Mouse (Mus musculus): Measurements from ENCODE around the gene Fam83f.
"Not testable (repeated sequence)": the region's sequence is repeated elsewhere in the genome, so short reads cannot be mapped to it uniquely, and the experiment has no call there.

Fam83f gene

DNA sequence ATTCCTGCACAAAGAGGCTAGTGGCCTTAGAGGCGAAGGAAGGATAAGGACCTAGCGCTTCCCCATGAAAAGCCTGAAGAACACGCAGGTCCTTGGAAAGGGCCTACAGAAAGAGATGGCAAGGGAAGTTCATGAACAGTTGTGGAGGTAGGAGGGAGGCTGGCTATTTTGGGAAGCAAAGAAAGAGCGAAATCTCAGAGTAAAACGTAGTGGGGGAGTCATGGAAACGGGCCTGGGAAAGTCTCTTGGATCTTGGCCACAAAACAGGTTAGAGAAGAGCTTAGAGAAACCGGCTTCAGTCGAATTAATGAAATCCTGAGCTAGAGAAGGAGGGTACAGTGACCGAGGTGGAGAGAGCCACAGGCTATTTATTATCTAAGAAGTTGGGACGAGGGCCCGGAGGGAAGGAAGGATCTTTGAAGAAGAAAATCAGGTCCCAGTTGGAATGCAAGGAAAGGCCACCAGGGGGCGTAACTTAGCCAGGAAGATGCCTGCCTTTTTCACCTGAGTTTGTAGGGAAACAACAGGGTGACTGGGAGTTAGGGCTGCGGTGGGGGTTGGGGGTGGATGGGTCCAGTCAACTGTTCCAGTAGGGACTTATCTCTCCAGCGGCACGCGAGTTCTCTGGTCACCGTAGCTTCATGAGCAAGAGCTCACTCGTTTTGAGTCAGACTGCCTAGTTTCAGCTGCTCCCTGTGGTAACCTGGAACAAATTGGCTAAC is 34.3 kb downstream of the Fam83f start:
- peak; percentile 63 to 68 for DNase-seq (ENCODE audit: low read depth in 2 of 2, low spot score in 2 of 2)

GRCm38 (mm10) chr15:80706596-80706995 is 34.9 kb downstream of the Fam83f start:
- DNase-seq (ENCODE audit: low read depth in 2 of 2, low spot score in 2 of 2): no peak

GRCm38 (mm10) chr15:80707088-80707487 is 35.4 kb downstream of the Fam83f start:
- DNase-seq (ENCODE audit: low read depth in 2 of 2, low spot score in 2 of 2): no peak

GRCm38 (mm10) chr15:80709593-80709992 is 37.9 kb downstream of the Fam83f start:
- no peak for DNase-seq (ENCODE audit: low read depth in 2 of 2, low spot score in 2 of 2)

GRCm38 (mm10) chr15:80710257-80710607 is 38.6 kb downstream of the Fam83f start:
- DNase-seq (ENCODE audit: low read depth in 2 of 2, low spot score in 2 of 2): no peak

GRCm38 (mm10) chr15:80710608-80711363 is 39.1 kb downstream of the Fam83f start, which contains the start of gene Tnrc6b:
Gene Tnrc6b, plus strand, starts transcription at chr15:80711313.
- peak; percentile 98 for DNase-seq (ENCODE audit: low read depth in 2 of 2, low spot score in 2 of 2)

GRCm38 (mm10) chr15:80711401-80712151 is 39.9 kb downstream of the Fam83f start:
- peak; percentile 49 to 66 for DNase-seq (ENCODE audit: low read depth in 2 of 2, low spot score in 2 of 2)

DNA sequence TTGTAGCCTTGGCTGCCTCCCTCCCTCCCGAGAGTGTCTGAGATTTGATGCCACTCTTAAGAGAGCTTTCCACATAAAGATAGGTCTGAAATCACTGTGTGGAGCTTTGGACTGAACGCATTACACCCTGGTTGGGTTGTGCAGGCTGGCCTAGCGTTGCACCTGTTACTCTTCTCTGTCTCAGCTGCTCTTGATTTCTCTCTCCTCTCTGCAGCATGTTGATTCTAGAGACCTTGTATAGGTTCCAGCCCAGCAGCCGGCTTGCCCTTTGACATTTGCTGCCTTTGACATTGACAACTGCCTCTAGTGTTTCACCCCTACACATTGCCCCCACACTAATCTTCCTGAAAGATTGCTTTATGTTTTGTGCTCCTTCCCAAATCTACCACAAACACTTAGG is 42.7 kb downstream of the Fam83f start:
- DNase-seq (ENCODE audit: low read depth in 2 of 2, low spot score in 2 of 2): no peak

DNA sequence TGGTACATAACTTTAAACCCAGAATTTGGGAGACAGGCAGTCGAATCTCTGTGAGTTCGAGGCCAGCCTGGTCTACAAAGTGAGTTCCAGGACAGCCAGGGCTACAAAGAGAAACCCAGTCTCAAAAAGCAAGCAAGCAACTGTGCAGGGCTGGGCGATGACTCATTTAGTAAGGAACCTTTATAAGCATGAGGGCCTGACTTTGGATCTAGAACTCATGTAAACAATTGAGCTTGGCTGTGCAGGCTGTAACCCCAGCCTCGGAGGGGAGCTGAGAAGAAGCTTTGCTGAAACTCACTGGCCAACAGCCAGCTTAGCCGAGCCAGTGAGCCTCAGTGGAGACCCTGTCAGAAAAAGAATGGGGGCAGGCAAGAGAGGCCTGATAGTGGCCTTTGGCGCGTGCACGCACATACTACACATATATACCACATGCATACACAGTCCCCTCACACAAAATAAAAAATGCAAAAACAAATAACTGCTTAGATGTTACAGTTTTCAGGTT is 45.0 kb downstream of the Fam83f start:
- DNase-seq (ENCODE audit: low read depth in 2 of 2, low spot score in 2 of 2): no peak

DNA sequence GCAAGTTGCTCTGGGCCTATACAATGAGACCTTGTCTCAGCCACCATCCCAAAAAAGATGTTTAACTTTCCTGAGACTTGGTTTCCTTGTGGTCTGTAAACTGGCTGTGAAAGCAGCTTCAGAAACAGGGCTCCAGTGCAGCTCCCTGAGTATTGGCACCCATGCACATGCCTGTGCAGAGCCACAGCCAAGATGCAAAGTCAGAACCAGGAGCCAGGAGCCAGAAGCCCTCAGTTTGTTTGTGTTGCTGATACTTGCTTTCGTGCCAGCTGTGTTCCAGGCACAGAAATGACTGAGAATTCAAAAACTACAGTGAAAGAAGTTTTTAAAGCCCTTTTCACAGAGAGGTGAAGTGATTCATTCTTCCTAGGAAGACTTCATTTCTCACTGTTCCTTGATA is 45.8 kb downstream of the Fam83f start:
- DNase-seq (ENCODE audit: low read depth in 2 of 2, low spot score in 2 of 2): no peak

- DNase-seq (ENCODE audit: low read depth in 2 of 2, low spot score in 2 of 2): no peak
These were observed 48.6 kb downstream of the Fam83f start for GRCm38 (mm10) chr15:80720249-80720648.

DNA sequence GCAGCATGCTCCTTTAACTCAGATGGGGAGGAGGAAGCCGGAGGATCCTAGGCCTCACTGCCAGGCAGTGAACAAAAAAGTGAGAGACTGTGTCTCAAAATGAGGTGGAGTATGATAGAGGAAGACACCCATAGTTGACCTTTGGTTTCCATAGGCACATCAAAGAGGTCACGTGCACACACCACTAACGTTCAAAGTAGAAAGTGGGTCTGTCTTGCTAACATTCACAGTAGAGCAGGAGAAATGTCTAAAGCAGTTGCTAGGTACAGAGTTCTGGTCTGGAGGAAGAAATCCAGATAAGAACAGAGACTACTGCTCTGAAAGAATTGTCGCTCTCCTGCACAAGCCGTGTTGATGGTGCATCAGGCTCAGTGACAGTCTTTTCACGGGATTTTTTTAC is 50.2 kb downstream of the Fam83f start:
- no peak for DNase-seq (ENCODE audit: low read depth in 2 of 2, low spot score in 2 of 2)

GRCm38 (mm10) chr15:80722366-80722765 is 50.7 kb downstream of the Fam83f start:
- DNase-seq (ENCODE audit: low read depth in 2 of 2, low spot score in 2 of 2): no peak

GRCm38 (mm10) chr15:80729477-80729876 is 57.8 kb downstream of the Fam83f start:
- DNase-seq (ENCODE audit: low read depth in 2 of 2, low spot score in 2 of 2): no peak

GRCm38 (mm10) chr15:80731043-80731442 is 59.4 kb downstream of the Fam83f start:
- no peak for DNase-seq (ENCODE audit: low read depth in 2 of 2, low spot score in 2 of 2)

GRCm38 (mm10) chr15:80731511-80731910 is 59.9 kb downstream of the Fam83f start:
- no peak for DNase-seq (ENCODE audit: low read depth in 2 of 2, low spot score in 2 of 2)

DNA sequence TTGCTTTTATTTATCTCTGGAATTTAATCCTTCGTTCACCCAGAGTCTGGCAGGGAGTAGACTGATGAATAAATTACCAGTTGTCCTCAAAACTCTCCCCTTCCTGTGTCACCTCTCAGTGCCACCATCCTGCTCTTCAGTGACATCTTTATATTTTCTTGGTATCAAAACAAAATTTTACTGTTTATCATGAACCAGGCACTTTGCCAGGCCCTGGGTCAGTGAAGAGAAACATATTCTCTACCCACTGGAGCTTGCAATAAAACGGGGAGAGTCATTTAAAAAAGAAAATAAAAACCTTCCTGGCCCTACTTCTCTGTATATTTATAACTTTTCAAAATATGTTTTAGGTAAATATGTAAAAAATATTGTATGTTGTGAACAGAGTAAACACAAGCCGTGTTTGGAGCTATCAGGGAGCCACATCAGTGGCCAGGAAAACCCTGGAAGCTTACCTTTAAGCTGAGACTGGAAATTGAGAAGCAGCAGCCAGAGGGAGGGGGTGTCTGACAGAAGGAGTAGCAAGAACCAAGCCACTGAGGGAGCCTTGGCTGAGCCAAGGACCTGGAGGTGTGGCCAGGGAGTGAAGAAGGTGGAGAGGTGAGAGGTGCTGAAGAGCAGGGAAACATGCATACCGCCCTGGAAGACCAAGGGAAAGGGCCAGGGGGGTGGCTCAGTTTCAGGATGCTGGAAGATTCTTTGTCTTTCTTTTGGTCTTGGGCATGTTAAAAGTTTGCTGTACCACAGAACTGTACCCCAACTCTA is 60.8 kb downstream of the Fam83f start:
- no peak for DNase-seq (ENCODE audit: low read depth in 2 of 2, low spot score in 2 of 2)

DNA sequence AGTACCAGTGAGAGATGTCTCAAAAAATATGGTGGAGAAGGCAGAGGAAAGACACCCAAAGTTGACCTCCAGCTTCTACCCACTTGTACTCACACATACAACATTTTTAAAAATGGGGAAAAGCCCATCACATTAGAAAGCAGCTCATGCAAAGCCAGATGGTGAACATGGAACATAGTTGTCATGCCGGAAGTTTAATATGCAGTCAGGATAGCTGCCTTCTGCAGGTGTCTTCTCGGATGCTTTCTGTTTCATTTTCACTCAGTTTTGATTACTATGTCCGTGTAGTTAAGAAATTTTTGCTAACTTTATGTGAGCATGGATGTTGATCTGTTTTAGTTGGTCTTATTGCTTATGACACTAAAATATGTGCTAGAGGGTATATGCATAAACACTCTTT is 63.7 kb downstream of the Fam83f start:
- DNase-seq (ENCODE audit: low read depth in 2 of 2, low spot score in 2 of 2): peak in 1 of 2 experiments; percentile 23

DNA sequence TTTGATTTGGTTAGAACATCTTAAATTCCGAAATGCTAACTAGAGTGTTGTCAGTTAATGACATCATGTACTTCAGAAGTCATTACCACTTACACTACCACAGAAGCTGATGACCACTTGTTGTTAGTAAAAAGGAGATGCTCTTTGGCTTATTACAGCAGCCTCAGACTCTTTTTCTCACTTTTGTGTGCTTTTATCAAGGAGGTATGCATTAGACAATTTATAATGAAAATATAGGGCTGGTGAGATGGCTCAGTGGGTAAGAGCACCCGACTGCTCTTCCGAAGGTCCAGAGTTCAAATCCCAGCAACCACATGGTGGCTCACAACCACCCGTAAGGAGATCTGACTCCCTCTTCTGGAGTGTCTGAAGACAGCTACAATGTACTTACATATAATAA is 64.1 kb downstream of the Fam83f start:
- not testable (repeated sequence) for DNase-seq (ENCODE audit: low read depth in 2 of 2, low spot score in 2 of 2)

GRCm38 (mm10) chr15:80736553-80736952 is 64.9 kb downstream of the Fam83f start:
- DNase-seq (ENCODE audit: low read depth in 2 of 2, low spot score in 2 of 2): no peak

DNA sequence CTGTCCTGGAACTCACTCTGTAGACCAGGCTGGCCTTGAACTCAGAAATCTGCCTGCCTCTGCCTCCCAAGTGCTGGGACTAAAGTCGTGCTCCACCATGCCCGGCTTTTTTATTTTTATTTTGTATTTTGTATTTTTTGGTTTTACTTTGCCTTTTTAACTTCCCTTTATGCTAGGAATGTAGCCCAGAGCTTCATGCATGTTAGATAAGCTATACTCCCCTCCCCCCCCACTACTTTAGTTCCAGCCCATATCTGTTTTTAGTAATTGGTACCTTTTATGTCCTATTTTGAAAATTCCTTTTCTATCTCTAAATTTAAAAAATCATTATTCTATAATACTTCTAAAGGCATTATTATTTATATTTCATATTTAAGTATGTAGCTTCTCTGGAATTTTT is 66.6 kb downstream of the Fam83f start:
- DNase-seq (ENCODE audit: low read depth in 2 of 2, low spot score in 2 of 2): no peak
